Mouse (Mus musculus) thymus, adult 2 months (tissue): ENCODE results near the gene Lima1. TPM values are rescaled to one million over a fixed set of nuclear protein-coding genes. Genes with fewer than 3 reads are reported as not detected.
"Not testable (repeated sequence)": the region's sequence is repeated elsewhere in the genome, so short reads cannot be mapped to it uniquely, and the experiment has no call there.

ENCODE experiments used
- DNase-seq: peaks from one replicate; pipeline ENCODE4 v3.0.0; 2021
- H3K27ac ChIP-seq: fragments of 200-500 bp; 2 replicates; pipeline ENCODE4 v1.5.1; 2012; ENCODE audit warnings: low read length, control low read depth; ENCODE audit not compliant: control insufficient read depth, insufficient read depth
- H3K27me3 ChIP-seq: fragments of 200-500 bp; 2 replicates; pipeline ENCODE4 v1.6.1; 2012; ENCODE audit warnings: mild to moderate bottlenecking, low read length, moderate library complexity, mixed read lengths; ENCODE audit not compliant: control insufficient read depth, insufficient read depth
- H3K36me3 ChIP-seq: fragments of 200-500 bp; 2 replicates; pipeline ENCODE4 v1.6.1; 2012; ENCODE audit warnings: mild to moderate bottlenecking, low read length, moderate library complexity; ENCODE audit not compliant: control insufficient read depth, insufficient read depth
- H3K4me1 ChIP-seq: fragments of 200-500 bp; replicated peaks from 2 replicates; pipeline ENCODE4 v1.6.1; 2012; ENCODE audit warnings: low read length; ENCODE audit not compliant: control insufficient read depth, insufficient read depth
- H3K4me3 ChIP-seq: fragments of 200-500 bp; 2 replicates; pipeline ENCODE4 v1.5.1; 2012; ENCODE audit warnings: mild to moderate bottlenecking, low read length, control low read depth, moderate library complexity; ENCODE audit not compliant: control insufficient read depth, insufficient read depth
- CTCF ChIP-seq: fragments of 200-500 bp; IDR thresholded peaks from 2 replicates; pipeline ENCODE4 v1.5.1; 2012; ENCODE audit warnings: mild to moderate bottlenecking, control low read depth, low read length, moderate library complexity, borderline replicate concordance; ENCODE audit not compliant: control insufficient read depth, poor library complexity, insufficient read depth; ENCODE audit errors: extremely low read depth
- POLR2A ChIP-seq: fragments of 200-500 bp; IDR thresholded peaks from 2 replicates; pipeline ENCODE4 v1.6.1; 2012; ENCODE audit warnings: mild to moderate bottlenecking, low read length, control low read depth, moderate library complexity; ENCODE audit not compliant: control insufficient read depth, poor library complexity, insufficient read depth; ENCODE audit errors: extremely low read depth
- WGBS: fragments of 180-500 bp; shearing (Covaris S2); methylation state at CpG from one replicate; pipeline ENCODE4 v1.1.7; 2018; 5-methylcytosine and 5-hydroxymethylcytosine counted together
- polyA plus RNA-seq: library from polyadenylated mRNA; depleted of rRNA; stranded (reverse); fragments of >200 nt; gene quantifications from 2 replicates; pipeline ENCODE4 v1.2.3, GENCODE M21; 2012; rRNA removed

The Lima1 gene
- 11.0 and 12.3 TPM in 2 replicates for polyA plus RNA-seq

DNA sequence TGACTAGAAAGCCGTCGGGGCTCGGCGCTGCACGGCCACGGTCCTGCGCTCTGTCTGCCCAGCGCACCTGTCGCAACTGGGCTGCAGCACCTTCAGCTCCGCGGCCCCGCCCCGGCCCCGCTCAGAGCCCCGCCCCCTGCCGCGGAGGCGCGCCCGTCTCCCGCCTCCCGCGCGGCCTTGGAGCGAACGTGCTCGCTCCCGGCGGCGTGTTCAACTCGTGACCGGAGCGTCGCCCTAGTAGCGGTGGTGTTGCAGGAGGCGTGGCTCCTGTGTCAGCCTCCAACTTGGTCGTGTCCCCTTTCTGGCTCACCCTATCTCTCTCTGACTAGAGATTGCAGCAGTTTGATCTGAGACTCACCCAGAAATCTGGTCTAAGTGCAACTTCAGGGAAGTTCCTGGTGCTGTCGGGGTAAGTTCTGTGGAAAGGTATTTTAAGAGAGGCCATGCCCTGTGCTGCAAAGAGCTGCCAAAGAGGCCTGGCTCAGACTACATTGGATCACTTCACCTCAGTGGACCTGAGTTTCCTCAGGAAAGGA, at the start of gene Lima1:
TSS of gene Lima1 (minus strand) at position 123 of the 536 bp plus-strand sequence.
- WGBS: under 1% methylated on average over 38 of the region's 38 CpGs
- DNase-seq: peak; percentile 77
- Histone ChIP-seq H3K27me3 (no peaks in the 10 kb centered on the region; the same call in 1 of the 2 replicates), H3K27ac (no peak within 1 kb of the TSS), H3K4me3 (peak within 1 kb of the TSS; percentile 49), H3K4me1 (peaks cover 7% of the 10 kb centered on the region), H3K36me3 (no peaks in the 10 kb centered on the region)
- no peak for TF ChIP-seq POLR2A
- TF ChIP-seq CTCF: no peak

DNA sequence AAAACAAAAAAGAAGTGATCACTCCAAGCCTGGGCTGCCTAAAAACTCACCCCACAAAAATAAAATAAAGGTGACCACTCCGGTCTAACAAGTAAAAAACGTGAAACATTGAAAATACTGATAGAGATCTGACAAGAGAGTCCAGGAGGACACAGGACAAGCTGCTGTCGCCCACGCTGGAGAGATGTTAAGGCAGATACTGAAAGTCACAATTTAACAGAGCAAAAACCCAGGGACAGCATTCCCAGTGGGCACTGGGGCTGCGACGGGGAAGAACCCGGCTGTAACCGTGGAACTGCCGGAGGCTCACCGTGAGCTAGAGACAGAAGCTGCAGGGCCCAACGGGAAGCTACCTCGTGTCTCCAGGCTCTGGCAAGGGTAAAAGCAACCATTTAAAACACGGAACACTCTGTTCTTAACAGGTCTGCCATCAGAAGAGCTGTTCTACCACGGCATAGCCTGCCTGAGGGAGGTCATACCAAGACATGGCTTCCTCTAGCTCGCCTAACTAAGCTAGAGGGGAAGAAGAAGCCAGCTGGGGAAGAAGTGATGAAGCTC, 44.4 kb upstream of the Lima1 start:
- Histone ChIP-seq H3K27me3 (no peaks in the 10 kb centered on the region), H3K27ac (no peak overlapping the region), H3K4me3 (no peak overlapping the region), H3K36me3 (no peaks in the 10 kb centered on the region), H3K4me1 (no peaks in the 10 kb centered on the region)
- WGBS: 85% methylated on average over 15 of the region's 15 CpGs
- no peak for TF ChIP-seq CTCF
- no peak for DNase-seq

DNA sequence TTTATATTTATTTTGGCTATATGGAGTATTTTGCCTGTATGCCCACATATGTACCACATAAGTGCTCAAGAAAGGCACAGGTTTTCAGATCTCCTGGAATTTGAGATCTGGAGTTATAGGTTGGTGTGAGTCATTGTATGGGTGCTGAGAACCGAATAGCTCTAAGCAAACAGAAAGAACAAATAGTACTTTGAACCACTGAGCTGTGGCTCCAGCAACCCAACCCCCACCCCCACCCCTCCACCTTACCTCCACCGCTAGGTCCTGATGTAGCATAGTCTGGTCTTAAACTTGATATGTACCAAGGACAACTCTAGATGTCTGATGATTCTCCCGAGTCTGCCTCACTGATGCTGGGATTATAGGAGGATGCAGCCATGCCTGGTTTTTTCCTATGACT, 42.0 kb upstream of the Lima1 start:
- H3K4me3 ChIP-seq: no peak overlapping the region
- 81% methylated on average over 3 of the region's 3 CpGs for WGBS

DNA sequence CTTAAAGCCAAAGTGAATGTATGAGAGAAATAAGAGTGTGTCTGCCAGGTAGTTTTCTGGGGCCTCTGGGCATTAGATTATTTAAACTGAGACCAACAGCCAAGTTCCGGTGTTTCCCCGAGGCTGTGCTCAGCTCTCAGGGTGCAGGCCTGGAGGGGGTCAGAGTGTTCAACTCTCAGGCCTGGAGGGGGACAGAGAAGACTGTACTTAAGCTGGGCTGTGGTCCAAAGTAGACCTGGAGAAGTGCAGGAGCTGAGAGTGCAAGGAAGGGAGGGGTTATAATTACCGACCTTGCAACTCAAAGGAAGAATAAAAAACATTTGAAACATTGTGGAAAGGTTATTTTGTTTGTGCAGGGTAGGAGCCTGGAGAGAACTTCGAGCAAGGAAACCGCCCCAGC, 39.4 kb upstream of the Lima1 start:
- Histone ChIP-seq H3K4me1 (no peaks in the 10 kb centered on the region), H3K4me3 (no peak overlapping the region), H3K27me3 (no peaks in the 10 kb centered on the region), H3K27ac (no peak overlapping the region), H3K36me3 (no peaks in the 10 kb centered on the region)
- no peak for DNase-seq
- TF ChIP-seq CTCF (no peak), POLR2A (no peak)
- WGBS: 81% methylated on average over 5 of the region's 5 CpGs

More for the DNA sequence above, 42.0 kb upstream of the Lima1 start:
- Histone ChIP-seq H3K36me3 (no peaks in the 10 kb centered on the region), H3K27me3 (no peaks in the 10 kb centered on the region), H3K4me1 (no peaks in the 10 kb centered on the region), H3K27ac (no peak overlapping the region)
- no peak for DNase-seq
- TF ChIP-seq CTCF (no peak), POLR2A (no peak)

DNA sequence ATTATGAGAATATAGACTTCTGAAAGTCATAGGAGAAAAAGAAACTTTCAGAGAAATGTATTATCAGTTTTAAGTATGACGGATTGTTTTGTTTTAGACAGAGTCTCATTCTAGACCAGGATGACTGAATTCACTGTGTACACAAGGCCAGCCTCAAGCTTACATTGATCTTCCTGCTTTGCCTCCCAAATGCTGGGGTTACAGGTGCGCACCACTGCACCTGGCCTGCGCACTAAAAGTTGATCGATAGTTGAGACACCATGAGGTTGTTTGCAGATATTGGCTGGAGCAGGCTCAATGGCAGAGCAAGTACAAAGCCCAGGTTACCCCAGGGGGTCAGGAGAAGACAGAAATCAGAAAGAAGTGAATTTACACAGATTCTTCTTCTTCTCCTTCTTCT, 36.5 kb upstream of the Lima1 start:
- Histone ChIP-seq H3K4me1 (no peaks in the 10 kb centered on the region), H3K36me3 (no peaks in the 10 kb centered on the region), H3K27ac (no peak overlapping the region), H3K4me3 (no peak overlapping the region), H3K27me3 (no peaks in the 10 kb centered on the region)
- TF ChIP-seq POLR2A (no peak), CTCF (no peak)
- DNase-seq: no peak
- 97% methylated on average over 4 of the region's 4 CpGs for WGBS

- not testable (repeated sequence) for H3K27ac ChIP-seq, H3K36me3 ChIP-seq, H3K4me1 ChIP-seq, H3K27me3 ChIP-seq, H3K4me3 ChIP-seq
- DNase-seq: peak; percentile 4
- 49% methylated on average over 14 of the region's 14 CpGs for WGBS
Measured at GRCm38 (mm10) chr15:99909339-99909996, 34.2 kb upstream of the Lima1 start.

GRCm38 (mm10) chr15:99907514-99907913, 32.3 kb upstream of the Lima1 start:
- DNase-seq: no peak
- Histone ChIP-seq H3K36me3 (no peaks in the 10 kb centered on the region), H3K4me1 (no peaks in the 10 kb centered on the region), H3K4me3 (no peak overlapping the region), H3K27me3 (no peaks in the 10 kb centered on the region), H3K27ac (no peak overlapping the region)
- WGBS: 4% methylated on average over 1 of the region's 1 CpGs
- TF ChIP-seq POLR2A: no peak
- no peak for TF ChIP-seq CTCF
